Comparison of ENCODE assay signal across 8 mouse cellular contexts in the genomic region with DNA sequence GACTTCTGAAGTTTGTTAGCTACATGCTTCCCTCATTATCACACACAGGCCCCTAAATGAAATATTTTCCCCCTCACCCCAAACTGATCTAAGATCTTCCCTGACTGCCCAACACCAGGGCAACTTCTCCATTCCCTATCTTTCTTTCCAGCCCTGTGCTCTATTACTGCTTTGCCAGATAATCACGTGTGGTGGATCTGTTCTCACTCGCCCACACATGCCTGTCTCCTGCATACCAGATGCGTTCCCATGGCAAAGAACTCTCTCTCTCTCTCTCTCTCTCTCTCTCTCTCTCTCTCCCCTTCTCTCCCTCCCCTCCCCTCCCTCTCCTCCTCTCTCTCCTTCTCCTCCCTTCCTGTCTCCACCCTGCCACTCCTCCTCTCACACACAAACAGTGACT.
DNase-seq lines count a peak whose midpoint lies in the region; ATAC-seq and TF ChIP-seq lines count a peak whose summit lies in the region.
"Had no signal": no experiment of that assay in that cellular context is flagged by ENCODE, and none has a peak within 500 bp of the region (broad histone marks: within the 10 kb centered on the region; RNA-seq: fewer than 3 reads in every experiment).

No protein-coding gene starts in this region.

- H3K9me3 ChIP-seq in neural tube, embryonic 11.5 days (ENCODE audit: control insufficient read depth, low read length) = no peaks in the 10 kb centered on the region
- H3K9me3 ChIP-seq in neural tube, embryonic 15.5 days (replicated peaks) = no peaks in the 10 kb centered on the region
- H3K9me3 ChIP-seq: liver, embryonic 13.5 days had no signal

- intact Hi-C loops in gastrocnemius, postnatal 14 days (cut with DNase I; ENCODE audit: low total_unique reads) = no loop called here

- TF ChIP-seq CTCF in lung, adult 2 months (IDR thresholded peaks at IDR 0.05; ENCODE audit: insufficient read depth, low read length) = no peak

- no peak overlapping the region for H3K9ac ChIP-seq in neural tube, embryonic 11.5 days (ENCODE audit: low read length)
- no peak overlapping the region for H3K9ac ChIP-seq in neural tube, embryonic 15.5 days (replicated peaks)
- H3K9ac ChIP-seq: liver, embryonic 13.5 days had no signal

- H3K4me1 ChIP-seq in neural tube, embryonic 11.5 days (ENCODE audit: control insufficient read depth, insufficient read depth, low read length) = no peaks in the 10 kb centered on the region
- no peaks in the 10 kb centered on the region for H3K4me1 ChIP-seq in neural tube, embryonic 15.5 days
- no peaks in the 10 kb centered on the region for H3K4me1 ChIP-seq in lung, adult 2 months (ENCODE audit: control insufficient read depth, insufficient read depth, low read length)
- H3K4me1 ChIP-seq: liver, embryonic 13.5 days had no signal

- H3K4me3 ChIP-seq in neural tube, embryonic 11.5 days (ENCODE audit: low read depth, low read length) = no peak overlapping the region
- no peak overlapping the region for H3K4me3 ChIP-seq in neural tube, embryonic 15.5 days (replicated peaks)
- no peak overlapping the region for H3K4me3 ChIP-seq in lung, adult 2 months (replicated peaks; ENCODE audit: extremely low read depth, low read depth, low read length)
- H3K4me3 ChIP-seq: liver, embryonic 13.5 days had no signal

- H3K27ac ChIP-seq in neural tube, embryonic 11.5 days (ENCODE audit: low read depth, low read length) = no peak overlapping the region
- H3K27ac ChIP-seq in neural tube, embryonic 15.5 days (replicated peaks) = no peak overlapping the region
- H3K27ac ChIP-seq: liver, embryonic 13.5 days had no signal

- no peaks in the 10 kb centered on the region for H3K36me3 ChIP-seq in neural tube, embryonic 11.5 days (ENCODE audit: control insufficient read depth, insufficient read depth, low read length)
- no peaks in the 10 kb centered on the region for H3K36me3 ChIP-seq in neural tube, embryonic 15.5 days
- H3K36me3 ChIP-seq: liver, embryonic 13.5 days had no signal

- H3K27me3 ChIP-seq in neural tube, embryonic 11.5 days (ENCODE audit: control insufficient read depth, insufficient read depth, low read length) = no peaks in the 10 kb centered on the region
- no peaks in the 10 kb centered on the region for H3K27me3 ChIP-seq in neural tube, embryonic 15.5 days (replicated peaks)
- H3K27me3 ChIP-seq: liver, embryonic 13.5 days had no signal

- WGBS in neural tube, embryonic 11.5 days = 41% methylated on average over 3 of the region's 3 CpGs
- 32% methylated on average over 3 of the region's 3 CpGs for WGBS in neural tube, embryonic 15.5 days
- 33% methylated on average over 3 of the region's 3 CpGs for WGBS in lung, adult 2 months

- 0 out of 2 replicates have a peak, but pooled peaks have one; percentile 26 for ATAC-seq in neural tube, embryonic 11.5 days (ENCODE audit: insufficient read depth, low FRiP score, low TSS enrichment)
- ATAC-seq in neural tube, embryonic 15.5 days (ENCODE audit: low FRiP score) = no peak

- no peak for TF ChIP-seq POLR2A in lung, adult 2 months (IDR thresholded peaks at IDR 0.05; ENCODE audit: borderline replicate concordance, extremely low read depth, low read depth, low read length)

- DNase-seq in neural tube, embryonic 11.5 days (ENCODE audit: low spot score) = no peak
- DNase-seq in frontal cortex, postnatal 14 days (ENCODE audit: low spot score in 2 of 2) = peak; percentile 8 to 27
- DNase-seq in layer of hippocampus, postnatal 14 days (ENCODE audit: low spot score in 2 of 2) = peak; percentile 18 to 71
- DNase-seq in yolk sac, embryonic 10.5 days (ENCODE audit: low spot score) = peak; percentile 11
- no peak for DNase-seq in gastrocnemius, postnatal 14 days
- DNase-seq in lung, adult 2 months = no peak
- DNase-seq: liver, embryonic 13.5 days had no signal

- H3K4me2 ChIP-seq in neural tube, embryonic 11.5 days (ENCODE audit: low read depth) = no peak overlapping the region
- no peak overlapping the region for H3K4me2 ChIP-seq in neural tube, embryonic 15.5 days
- H3K4me2 ChIP-seq: liver, embryonic 13.5 days had no signal

Comparison
In these comparisons a context has a peak if more than half of its experiments do, and no peak if none do; other contexts are left out.
1. DNase-seq: peak in frontal cortex, postnatal 14 days (2 of 2), layer of hippocampus, postnatal 14 days (2 of 2) and yolk sac, embryonic 10.5 days (single experiment); none in neural tube, embryonic 11.5 days (single experiment), gastrocnemius, postnatal 14 days (single experiment) and lung, adult 2 months (single experiment).